Mouse (Mus musculus): ENCODE data around the gene Gimap8. TPM values are rescaled to one million over a fixed set of nuclear protein-coding genes. Genes with fewer than 3 reads are reported as not detected.

Gimap8 gene
- 0.26 and 0.52 TPM in 2 replicates for polyA plus RNA-seq (2012; rRNA removed)

GRCm38 (mm10) chr6:48646995-48647394 is at the start of gene Gimap8:
TSS of gene Gimap8 (plus strand) at chr6:48647234.

DNA sequence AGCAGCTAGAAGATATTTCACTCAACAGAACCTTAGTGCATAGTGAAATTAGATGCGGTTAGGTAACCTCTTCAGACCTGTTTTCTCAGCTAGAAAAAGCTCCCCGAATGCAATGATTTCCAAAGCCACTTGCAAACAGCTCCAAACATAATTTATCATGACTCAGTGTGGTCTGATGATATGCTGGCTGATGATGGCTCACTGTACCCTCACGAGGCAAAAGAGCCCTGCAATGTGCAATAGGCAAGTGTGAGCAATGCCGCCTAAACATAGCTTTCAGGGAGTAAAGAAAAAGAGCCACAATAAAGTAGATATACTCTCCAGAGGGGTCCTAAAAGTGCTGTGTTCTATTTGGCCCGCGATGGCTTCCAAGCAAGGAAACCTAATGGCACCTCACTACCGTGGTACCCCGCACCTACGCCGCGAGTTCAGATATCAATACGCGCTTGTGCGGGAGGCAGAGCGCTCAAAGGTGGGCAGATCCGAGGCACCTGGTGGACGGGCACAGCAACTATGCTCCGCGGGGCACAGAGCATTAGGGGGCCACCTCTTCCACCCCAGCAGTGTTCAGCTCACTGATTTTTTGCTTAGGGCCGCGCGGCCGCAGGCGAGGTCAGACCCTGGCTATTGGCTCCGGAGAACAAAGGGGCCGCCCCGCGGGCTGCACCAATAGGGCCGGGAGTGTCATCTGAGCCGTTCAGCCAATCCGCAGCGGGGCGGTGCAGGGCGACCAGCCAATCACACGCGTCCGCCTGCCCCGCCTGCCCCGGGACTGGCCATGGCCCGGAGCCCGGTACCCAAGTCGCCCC is 45.6 kb upstream of the Gimap8 start, which contains the start of gene Zfp775:
TSS of gene Zfp775 (plus strand) at position 793 of the 809 bp plus-strand sequence.

DNA sequence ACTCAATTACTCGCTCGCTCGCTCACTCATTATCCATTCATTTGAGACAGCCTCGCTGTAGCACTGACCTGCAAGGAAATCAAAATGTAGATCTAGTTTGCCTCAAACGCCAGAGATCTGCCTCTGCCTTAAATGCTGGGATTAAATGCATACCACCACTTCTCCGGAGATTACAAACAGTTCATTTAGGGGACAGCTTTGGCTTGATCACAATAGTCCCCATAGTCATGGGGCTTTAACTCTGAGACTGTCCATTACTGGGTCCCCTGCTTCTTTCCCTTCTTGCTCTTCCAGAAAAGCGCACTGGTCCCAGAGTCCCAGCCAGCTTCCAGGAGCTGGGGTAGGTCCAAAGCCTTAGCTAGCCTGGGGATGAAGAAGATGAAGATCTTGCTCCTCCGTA is 20.6 kb upstream of the Gimap8 start, which contains the start of gene AI854703:
TSS of gene AI854703 (plus strand) at position 301 of the 400 bp plus-strand sequence.

GRCm38 (mm10) chr6:48675931-48676859 is 29.2 kb downstream of the Gimap8 start, which contains the start of gene Gimap9:
TSS of gene Gimap9 (plus strand) at chr6:48676129.

GRCm38 (mm10) chr6:48684319-48684718 is 37.3 kb downstream of the Gimap8 start, which contains the start of gene Gimap4:
TSS of gene Gimap4 (plus strand) at chr6:48684549.

Other genes starting within 250 kb of the Gimap8 start
- gene Zfp467, start 201.4 kb upstream of the Gimap8 start, polyA plus RNA-seq (2012; rRNA removed), result 19.5 and 20.3 TPM in 2 replicates
- gene Sspo, start 199.0 kb upstream of the Gimap8 start, polyA plus RNA-seq (2012; rRNA removed), result 0.24 and 0.50 TPM in 2 replicates
- gene Atp6v0e2, start 109.6 kb upstream of the Gimap8 start, polyA plus RNA-seq (2012; rRNA removed), result 13.9 and 14.1 TPM in 2 replicates
- gene Lrrc61, start 92.4 kb upstream of the Gimap8 start, polyA plus RNA-seq (2012; rRNA removed), result 6.2 and 7.2 TPM in 2 replicates
- gene Rarres2, start 74.4 kb upstream of the Gimap8 start, polyA plus RNA-seq (2012; rRNA removed), result 46.6 and 47.3 TPM in 2 replicates
- not detected in 2 replicates for gene Gm45021, start 57.6 kb upstream of the Gimap8 start, polyA plus RNA-seq (2012; rRNA removed)
- 13.2 and 15.6 TPM in 2 replicates for gene Repin1, start 53.4 kb upstream of the Gimap8 start, polyA plus RNA-seq (2012; rRNA removed)
- gene Gm44965, start 53.3 kb upstream of the Gimap8 start, polyA plus RNA-seq (2012; rRNA removed), result not detected in 2 replicates
- gene Zfp775, start 45.2 kb upstream of the Gimap8 start, polyA plus RNA-seq (2012; rRNA removed), result 2.3 and 3.2 TPM in 2 replicates
- 0.71 and 0.78 TPM in 2 replicates for gene AI854703, start 20.5 kb upstream of the Gimap8 start, polyA plus RNA-seq (2012; rRNA removed)
- gene Gimap9, start 28.9 kb downstream of the Gimap8 start, polyA plus RNA-seq (2012; rRNA removed), result 0.23 TPM in 1 of 2 replicates, not detected in the other
- gene Gimap4, start 37.3 kb downstream of the Gimap8 start, polyA plus RNA-seq (2012; rRNA removed), result 0.98 and 1.2 TPM in 2 replicates
- gene Gimap6, start 61.0 kb downstream of the Gimap8 start, polyA plus RNA-seq (2012; rRNA removed), result 0.57 and 1.1 TPM in 2 replicates
- not detected in 2 replicates for gene Gm28053, start 71.4 kb downstream of the Gimap8 start, polyA plus RNA-seq (2012; rRNA removed)
- gene Gimap7, start 71.4 kb downstream of the Gimap8 start, polyA plus RNA-seq (2012; rRNA removed), result 0.05 TPM in 1 of 2 replicates, not detected in the other
- 1.3 and 3.6 TPM in 2 replicates for gene Gimap1, start 91.8 kb downstream of the Gimap8 start, polyA plus RNA-seq (2012; rRNA removed)
- 0.89 and 1.6 TPM in 2 replicates for gene Gimap5, start 99.0 kb downstream of the Gimap8 start, polyA plus RNA-seq (2012; rRNA removed)
- 0.25 and 0.55 TPM in 2 replicates for gene Gimap3, start 123.6 kb downstream of the Gimap8 start, polyA plus RNA-seq (2012; rRNA removed)
- gene Tmem176a, start 193.7 kb downstream of the Gimap8 start, polyA plus RNA-seq (2012; rRNA removed), result 59.3 and 80.5 TPM in 2 replicates
- gene Tmem176b, start 194.3 kb downstream of the Gimap8 start, polyA plus RNA-seq (2012; rRNA removed), result 108 and 110 TPM in 2 replicates
- 0.11 and 0.17 TPM in 2 replicates for gene Aoc1, start 225.7 kb downstream of the Gimap8 start, polyA plus RNA-seq (2012; rRNA removed)